Mouse (Mus musculus) liver, adult 2 months (tissue): ENCODE results near the gene Igdcc3.

Experiments used
- CTCF ChIP-seq: fragments of 200-500 bp; IDR thresholded peaks from 2 replicates; pipeline ENCODE4 v1.5.1; 2011; ENCODE audit warnings: low read depth, low read length, control low read depth
- POLR2A ChIP-seq: fragments of 200-500 bp; IDR thresholded peaks from 2 replicates; pipeline ENCODE4 v1.6.1; 2011; ENCODE audit warnings: low read length, control low read depth; ENCODE audit not compliant: insufficient read depth; ENCODE audit errors: extremely low read depth

DNA sequence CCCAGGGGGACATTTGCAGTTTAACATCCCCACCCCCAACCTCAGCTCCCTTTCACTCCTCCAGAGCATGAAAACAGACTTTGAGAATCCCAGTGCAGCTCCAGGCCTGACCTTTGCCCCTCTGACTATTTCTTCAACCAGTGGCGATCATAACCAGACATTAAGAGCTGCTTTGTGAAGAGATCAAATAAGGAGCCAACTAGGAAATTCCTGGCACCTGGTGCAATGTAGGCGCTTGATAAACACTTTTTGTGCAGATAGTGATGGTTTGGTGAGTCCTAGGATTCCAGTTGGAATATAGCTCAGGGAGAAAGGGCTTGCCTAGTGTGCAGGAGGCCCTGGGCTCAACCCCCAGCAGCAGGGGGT is 50.4 kb downstream of the Igdcc3 start:
- no peak for TF ChIP-seq POLR2A
- TF ChIP-seq CTCF = no peak
